Mouse (Mus musculus) right cerebral cortex, postnatal 36 days (tissue): ENCODE results near the gene Plekhm3.

Experiments
- DNase-seq, 2 experiments: peaks; one replicate each; pipeline ENCODE4 v3.0.0; 2022; ENCODE audit warnings: low spot score in 2 of 2, mixed read lengths in 1 of 2

The Plekhm3 gene

DNA sequence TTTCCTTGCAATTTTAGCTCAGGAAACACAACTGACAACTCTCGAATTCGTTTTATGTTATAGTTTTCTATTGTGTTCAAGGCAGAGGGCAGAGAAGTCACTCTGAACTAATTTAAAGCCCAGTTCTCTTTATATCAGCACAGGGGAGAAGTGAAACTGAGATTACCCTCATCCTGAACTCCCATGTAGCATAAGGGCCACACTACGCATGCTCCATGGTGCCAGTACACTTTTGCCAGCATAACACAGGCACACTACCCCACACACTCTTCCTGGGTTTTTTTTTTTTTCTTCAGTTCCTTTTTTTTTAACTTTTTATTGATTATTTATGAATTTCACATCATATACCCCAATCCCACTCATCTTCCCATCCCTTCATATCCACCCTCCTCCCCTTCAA, 28.1 kb downstream of the Plekhm3 start:
- no peak for DNase-seq

DNA sequence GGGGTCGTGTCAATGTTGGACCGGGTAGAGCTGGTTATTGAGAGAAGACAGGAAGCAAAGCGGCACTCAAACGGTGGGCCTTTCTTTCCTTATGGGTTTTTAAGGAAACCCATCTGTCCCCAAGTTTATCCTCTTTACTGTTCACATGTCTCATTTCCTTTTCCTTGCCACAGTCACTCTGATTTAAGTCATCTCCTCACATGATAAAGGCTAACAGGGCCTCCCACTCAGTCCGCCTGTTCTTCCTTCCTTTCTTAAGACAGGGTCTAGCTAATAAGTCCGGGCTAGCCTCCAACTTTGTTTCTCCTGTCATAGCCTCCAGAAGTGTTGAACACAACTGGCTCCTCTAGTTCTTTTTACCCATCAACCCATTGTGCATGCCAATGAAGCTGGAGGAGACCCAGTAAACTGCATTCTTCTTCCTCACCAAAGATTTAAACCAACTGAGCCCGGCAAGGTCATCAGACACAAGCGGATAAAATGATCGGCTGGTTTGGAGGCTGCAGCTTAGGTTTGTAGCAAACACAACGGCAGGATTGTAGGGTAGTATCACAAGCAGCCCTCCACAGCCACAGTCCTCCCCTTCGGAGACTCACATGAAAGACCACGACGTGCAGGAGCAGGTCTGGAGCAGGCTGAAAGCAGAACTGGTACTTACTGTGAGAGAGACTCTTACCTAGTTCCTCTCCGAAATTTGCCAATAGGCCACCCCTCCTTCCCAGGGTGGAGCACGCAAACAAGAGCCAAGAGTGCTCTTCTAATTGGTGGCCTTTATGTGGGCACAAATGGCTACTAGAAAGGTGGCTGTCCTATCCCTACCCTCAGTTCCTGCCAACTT, 29.0 kb downstream of the Plekhm3 start:
- no peak for DNase-seq

DNA sequence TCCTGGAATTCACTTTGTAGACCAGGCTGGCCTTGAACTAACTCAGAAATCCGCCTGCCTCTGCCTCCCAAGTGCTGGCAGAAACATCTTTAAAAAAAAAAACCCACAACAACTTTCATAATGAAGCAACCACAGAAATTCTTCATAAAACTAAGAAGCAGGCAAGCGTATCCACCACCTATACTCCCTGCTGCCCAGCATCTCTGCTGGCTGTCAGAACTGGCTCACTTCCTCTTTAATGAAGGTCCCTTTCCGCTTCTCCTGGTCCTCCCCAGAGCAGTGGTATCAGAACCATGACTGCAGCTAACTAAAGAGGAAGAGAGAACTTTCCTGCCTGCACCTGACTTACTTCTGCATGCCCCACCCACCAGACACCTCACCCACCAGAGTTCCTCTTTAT, 31.0 kb downstream of the Plekhm3 start:
- DNase-seq, result no peak

DNA sequence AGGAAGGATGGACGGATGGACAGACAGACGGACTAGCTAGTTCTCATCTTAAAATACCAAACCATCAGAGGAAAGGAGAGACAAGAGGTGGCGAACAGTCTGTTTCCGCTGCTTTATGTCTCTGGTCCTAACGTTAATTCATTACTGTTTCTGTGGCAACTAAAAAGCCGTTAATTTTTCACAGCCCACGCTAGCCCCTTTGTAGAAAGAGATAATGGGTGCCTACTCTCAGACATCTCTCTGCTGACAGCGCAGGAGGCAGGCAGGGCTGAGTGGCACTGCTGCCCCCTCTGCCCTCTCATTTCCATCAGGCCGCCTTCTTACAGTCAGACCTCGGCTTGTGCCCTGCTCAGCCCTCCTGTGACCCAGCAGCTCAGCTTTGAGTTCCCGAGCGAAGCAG, 32.3 kb downstream of the Plekhm3 start:
- no peak for DNase-seq

DNA sequence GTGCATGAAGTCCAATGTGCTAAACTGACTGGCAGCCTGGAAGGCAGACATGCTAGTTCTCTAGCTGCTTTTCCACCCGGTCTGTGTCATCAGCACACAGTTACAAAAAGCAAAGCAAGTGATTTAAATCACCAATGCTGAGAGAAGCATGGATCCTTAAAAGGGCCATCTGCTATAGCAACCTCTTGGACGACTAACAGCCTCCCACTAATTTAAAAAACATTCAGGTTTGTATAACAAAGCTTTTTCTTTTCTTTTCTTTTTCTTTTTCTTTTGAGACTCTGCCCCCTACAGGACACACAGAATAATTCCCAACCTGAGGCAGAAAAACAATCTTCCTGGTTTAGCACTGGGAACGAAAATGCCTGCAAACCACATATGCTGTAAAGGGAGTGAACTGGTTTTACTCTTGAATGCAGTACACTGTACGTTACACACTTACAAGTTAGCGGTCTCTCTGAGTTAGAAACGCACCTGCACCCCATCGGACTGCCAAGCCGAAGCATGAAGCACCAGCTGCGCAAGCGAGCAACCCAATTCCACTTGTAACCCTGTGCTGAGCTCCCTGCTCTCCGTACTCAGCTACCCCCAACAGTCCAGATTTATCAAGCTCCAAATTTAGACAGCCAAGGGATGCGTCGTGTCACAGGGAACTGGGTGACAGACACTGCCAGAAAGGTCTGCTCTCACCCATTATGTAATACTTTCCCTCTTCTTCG, 37.7 kb downstream of the Plekhm3 start:
- peak; percentile 26 to 61 for DNase-seq

DNA sequence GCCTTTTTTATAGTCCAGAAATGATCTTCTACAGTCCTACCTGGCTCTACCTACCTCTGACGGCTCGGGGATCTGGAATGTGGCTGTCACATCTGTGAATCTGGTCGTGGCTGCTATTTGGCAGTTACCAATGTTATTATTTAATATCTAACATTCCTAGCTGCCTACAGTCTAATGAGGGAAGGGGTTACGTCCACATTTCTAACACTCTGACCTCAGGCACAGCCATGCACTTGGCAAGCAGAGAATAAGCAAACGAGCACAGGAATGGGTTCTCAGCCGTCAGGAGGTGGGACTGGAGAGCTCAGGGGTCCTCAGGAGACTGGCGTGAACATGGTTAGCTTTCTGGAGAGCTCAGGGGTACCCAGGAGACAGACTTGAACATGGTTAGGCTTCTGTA, 38.7 kb downstream of the Plekhm3 start:
- DNase-seq, result no peak

DNA sequence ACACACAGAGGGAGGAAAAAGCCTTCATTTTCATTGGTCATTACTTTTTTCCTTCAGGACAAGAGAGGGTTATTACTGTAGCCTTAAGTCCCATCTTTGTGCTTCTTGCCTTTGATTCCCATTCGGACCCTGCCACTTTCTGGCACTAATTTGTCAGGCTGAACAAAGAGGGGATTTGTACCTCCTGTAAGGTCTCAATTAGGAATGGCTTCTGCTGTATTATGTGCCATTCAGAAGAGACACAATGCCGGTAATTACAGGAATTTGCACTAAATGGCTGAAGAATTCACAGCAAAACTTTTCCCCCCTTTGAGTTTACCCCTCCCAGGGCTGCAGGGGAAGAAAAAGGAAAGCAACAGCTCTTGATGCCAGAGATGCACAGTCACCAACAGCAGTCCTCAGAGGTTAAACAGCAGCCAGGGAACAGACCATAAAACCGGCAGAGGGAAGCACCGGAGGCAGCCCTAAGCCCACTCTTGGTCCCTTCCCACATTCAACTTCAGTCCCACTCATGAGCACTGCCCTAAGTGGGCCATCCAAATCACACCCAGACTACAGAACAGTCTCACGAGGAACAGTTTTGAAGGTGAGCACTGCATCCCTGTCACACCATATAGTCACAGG, 39.6 kb downstream of the Plekhm3 start:
- DNase-seq, result no peak

DNA sequence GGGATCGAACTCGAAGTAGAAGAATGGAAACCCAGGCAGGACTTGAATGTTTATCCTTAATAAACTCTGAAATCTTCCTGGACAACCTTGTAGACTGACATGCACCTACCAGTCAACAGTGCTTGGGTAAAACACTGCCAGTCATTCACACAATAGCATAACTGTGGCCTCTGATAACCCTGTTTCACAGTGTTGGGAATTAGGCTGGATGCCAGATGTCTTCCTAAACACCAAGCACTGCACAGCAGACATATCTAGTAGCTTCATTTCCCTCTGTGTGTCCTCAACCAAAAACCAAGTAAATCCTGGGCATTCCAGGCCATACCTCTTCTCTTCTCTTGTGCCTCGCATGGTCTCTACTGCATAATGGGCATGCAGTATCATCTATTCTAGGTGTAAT, 42.3 kb downstream of the Plekhm3 start:
- no peak for DNase-seq

DNA sequence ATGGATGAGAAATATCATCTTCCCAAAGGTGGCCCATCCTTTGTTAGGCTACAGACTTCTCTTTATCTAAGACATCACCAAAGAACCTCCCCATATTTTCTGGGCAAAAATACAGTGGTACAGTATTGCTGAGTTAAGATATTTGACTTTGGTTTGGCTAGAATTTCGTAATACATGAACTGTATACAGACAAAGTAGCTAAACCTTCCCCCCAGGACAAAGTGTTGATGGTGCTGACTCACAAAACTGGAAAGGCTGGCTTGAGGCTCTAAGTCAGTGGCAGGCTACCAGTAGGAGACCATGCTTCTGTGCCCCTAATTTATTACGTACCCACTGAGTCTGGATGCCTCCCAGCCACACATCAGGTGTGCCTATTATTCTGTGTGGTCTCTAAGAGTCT, 48.9 kb downstream of the Plekhm3 start:
- DNase-seq, result no peak

DNA sequence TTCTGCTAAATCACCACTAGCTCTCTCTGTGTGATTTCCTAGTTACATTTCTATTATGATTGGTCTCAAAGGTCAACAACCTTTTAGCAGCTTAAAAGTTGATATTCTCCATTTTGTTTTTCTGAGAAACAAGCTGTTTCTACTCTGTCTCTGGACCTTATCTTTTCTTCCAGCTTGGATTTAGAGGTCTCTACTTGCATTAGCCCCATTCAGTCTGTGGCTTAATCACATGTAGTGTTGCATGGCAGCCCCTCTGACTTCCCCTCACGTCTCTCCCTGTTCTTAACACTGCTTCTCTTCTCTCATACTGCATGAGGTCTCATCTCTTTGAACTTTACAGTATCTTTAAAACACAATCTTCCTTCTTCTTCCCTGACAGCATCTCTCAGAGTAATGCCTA, 50.4 kb downstream of the Plekhm3 start:
- DNase-seq, result no peak

DNA sequence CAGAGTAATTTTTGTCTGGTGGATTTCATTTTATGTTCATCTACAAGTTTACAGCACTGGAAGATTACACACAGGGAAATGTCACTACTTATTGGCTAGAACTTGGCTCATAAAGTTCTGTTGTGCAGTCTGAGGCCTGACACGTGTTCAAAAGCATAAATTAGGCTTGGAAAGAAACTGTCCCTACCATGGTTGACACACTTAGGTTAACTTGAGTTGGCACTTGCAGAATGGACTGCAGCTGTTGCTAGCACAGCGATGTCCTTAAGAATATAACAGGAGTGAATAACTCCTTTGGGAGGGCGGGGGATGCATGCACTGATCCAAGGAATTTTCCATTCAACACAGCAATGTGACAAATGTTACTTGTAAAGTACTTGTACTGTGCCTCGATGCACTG, 53.2 kb downstream of the Plekhm3 start:
- no peak for DNase-seq

DNA sequence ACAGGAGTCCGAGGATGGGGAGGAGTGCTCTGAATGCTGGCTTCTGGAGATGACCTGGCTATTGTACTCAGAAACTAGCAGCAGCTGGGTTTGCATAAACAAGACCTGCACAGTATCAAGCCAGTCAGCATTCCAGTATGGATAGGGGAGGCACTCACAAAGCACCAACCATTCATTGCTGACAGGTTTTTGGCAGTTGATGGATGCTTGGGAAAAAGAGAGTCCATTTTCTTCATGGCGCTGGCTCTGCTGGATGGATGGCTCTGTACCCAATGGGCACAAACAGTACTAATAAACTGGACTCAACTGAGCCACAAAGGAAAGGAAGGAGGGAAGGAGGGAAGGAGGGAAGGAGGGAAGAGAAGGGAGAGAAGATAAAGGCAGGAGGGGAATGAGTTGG, 53.8 kb downstream of the Plekhm3 start:
- DNase-seq, result no peak

DNA sequence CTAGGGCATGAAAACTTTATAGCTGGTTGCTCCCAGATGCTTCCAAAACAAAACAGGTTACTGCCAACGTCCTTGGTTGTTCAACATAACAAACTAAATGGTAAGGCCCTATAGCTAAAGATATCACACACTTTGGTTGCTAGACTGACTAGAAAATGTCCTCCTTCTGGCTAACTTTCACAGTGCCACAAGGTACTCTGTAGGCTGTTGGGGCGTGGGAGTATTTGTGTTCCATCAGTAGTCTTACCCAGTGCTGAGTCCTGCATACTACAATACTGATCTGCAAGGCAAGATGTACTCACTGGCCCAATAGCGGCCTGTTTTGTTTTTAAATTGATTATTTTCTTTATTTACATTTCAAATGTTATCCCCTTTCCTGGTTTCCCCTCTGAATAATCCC, 56.9 kb downstream of the Plekhm3 start:
- DNase-seq, result no peak

DNA sequence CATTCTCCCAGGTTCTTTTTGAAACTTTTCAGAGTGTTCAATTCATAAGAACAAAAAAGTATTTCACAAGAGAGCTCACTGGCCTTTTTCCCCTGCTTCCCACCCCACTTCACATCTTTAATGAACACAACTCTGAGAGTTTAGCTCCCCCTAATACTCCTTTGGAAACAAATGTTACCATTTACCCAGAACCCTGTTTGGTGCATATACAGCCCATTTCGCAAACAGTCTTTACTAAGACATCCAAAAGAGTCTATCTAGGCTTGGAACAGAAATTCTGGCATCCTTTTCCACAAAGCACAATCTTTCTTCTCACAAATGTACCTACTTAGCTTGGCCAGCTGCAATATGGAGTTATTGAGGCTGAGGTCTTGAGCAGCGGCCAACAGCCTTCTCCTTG, 59.1 kb downstream of the Plekhm3 start:
- DNase-seq, result no peak

DNA sequence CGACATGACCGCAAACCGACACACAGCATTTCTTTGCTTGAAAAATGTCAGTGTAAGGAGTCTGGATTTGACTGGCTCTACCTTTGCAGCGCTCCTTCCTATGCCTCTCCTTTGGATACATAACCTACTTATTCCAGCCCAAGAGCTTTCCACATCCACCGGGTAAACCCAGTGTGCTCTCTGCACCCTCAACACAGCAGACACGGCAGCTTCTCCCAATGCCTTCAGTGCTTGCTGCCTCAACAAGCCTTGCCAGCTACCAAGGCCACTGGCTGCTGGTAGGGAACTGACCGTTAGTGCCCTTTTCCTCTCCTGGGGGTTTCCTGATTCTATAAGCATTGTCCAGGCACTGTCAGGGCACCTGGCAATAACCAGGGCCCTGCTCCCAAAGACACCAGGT, 62.8 kb downstream of the Plekhm3 start:
- DNase-seq, result no peak

DNA sequence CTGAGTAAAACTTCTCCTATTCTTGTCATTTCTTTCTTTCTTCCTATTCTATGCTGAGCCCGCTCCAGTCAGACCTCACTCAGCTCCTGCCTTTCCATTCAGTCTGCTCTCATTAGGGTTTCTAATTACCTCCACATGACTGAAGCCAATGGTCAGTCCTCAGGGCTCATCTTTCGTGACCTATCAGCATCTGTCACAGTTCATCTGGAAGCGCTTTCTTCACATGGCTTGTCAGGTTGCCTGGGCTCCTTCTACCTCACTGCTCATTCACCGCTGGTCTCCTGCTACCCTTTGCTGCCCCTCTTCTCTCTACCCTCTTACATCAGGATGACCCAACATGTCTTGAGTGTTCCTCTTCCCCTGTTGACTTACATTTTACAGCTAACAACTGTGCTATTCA, 65.3 kb downstream of the Plekhm3 start:
- DNase-seq, result no peak

DNA sequence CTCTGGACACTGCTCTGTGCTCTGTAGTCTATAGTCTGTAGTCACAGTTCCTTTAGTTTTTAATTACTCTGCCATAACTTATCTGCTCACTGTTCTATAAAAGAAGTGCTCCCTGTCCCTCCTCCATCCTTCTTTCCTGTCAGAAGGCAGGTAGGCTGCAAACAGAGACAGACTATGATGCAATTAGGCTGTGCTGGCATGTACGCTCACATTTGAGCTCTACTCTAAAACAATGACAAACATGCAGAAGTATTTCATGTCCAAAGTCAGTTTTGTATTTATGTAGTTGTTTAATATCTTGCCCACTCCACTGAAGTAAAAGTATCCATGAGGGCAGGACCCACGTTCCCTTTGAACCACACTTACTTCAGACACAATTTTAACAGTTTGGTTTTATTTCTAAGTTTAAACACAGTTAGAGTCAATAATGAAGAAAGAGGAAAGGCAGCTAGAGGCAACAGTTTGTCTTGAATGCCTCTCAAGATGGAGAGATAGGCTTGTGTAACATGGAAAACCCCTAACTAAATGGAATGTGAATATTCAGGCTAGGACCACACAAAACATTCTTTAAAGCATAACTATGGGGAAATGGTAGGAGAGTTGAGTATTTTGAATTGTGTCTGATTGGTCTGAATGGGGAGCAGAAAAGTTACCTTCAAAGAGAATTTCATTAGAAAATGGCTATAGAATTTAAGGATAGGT, 69.0 kb downstream of the Plekhm3 start:
- no peak for DNase-seq

DNA sequence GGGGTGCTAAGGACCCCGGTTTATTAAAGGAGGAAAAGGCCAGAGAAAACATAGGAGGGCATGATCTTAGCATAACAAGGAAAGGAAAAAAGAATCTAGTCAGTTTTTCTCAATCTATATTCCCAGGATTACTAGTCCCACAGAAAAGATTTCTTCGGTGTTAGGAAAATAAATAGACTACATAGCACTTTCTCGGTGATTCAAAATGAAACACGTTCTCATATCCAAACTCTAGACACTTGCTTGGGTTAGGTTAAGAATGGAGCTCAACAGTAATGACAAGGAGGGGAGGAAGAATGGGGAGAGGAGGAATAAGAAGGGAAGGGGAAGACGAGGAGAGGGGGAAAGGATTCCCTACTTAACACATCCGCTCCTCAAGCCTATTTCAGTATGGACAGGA, 69.9 kb downstream of the Plekhm3 start:
- DNase-seq, result no peak

DNA sequence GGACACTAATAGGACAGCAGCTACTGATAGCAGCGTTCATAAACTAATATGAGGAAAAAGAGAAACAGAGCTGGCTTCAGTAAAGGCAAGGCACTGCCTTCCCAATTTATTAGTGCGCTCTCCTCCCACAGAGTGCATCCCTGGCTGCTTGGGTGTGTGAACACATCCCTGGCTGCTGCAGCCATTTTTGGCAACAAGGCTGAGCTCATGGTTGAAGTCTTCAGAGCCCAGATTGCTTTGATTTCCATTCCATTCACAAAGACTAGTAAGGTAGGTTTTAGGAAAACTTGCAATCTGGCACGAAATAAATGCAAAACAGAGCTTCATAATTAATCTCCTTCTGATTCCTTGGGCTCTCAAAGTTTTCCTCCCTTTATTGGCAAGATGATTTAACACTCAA, 71.3 kb downstream of the Plekhm3 start:
- no peak for DNase-seq

DNA sequence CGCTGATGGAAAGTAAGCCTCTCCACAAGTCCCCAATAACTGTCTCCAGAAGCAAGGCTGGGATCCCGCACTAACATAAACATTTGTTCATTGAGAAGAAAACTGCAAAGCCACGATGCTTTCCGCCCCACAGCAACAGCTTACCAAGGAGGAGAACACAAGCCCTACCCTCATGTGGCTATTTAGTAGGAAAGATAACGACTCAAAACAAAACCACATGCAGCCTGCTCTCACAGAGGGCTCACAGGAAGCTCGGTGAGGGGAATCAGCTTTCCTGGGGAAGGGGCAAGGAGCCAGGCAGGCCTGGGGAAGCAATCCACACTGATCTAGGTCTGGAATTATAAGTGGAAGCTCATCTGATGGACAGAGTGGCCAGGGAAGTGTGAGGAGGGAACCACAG, 72.6 kb downstream of the Plekhm3 start:
- DNase-seq, result no peak

DNA sequence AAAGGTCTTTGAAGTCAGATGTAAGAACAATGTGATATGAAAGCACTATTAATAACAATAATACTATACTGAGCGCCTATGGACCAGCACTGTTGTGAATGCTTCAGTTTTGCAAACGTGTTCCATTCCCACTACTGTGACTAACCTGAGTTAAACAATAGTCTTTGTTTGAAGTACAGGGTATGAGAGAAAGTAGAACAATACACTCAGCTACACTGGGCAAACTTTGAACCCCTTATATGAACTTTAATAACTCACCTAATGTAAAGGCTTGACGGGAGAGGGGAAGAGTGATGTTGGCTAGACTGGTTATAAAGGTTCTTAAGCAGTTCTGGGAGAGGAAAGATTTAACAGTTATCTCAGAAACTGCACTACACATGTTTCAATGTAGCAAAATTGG, 76.0 kb downstream of the Plekhm3 start:
- DNase-seq, result no peak

DNA sequence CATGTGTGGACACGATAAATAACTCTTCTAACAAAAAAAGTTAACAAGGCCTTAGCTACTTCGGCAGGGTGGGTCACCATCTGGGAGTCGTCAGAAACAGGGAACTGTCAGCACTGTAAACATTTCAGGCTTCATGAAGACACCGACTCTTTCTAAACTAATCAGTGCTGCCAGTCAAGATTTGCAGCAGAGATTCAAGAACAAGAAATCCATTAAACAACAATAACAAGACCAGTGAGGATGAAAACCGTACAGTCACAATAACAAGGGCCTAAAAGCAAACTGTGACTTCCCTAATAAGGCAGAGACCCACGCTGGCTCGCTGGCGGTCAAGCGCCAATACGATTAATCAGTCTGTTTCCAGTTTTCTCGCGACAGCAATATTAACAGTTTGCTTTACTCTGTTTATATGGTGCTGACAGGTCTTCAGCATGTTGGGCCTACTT, 77.8 kb downstream of the Plekhm3 start:
- no peak for DNase-seq
